Mouse (Mus musculus) retina, adult 2 months (tissue): ENCODE measurements around the gene Tubd1.

Experiments
- DNase-seq: peaks from one replicate; pipeline ENCODE4 v3.0.0-alpha.2; 2012; ENCODE audit warnings: low read depth, low spot score

Gene Tubd1

DNA sequence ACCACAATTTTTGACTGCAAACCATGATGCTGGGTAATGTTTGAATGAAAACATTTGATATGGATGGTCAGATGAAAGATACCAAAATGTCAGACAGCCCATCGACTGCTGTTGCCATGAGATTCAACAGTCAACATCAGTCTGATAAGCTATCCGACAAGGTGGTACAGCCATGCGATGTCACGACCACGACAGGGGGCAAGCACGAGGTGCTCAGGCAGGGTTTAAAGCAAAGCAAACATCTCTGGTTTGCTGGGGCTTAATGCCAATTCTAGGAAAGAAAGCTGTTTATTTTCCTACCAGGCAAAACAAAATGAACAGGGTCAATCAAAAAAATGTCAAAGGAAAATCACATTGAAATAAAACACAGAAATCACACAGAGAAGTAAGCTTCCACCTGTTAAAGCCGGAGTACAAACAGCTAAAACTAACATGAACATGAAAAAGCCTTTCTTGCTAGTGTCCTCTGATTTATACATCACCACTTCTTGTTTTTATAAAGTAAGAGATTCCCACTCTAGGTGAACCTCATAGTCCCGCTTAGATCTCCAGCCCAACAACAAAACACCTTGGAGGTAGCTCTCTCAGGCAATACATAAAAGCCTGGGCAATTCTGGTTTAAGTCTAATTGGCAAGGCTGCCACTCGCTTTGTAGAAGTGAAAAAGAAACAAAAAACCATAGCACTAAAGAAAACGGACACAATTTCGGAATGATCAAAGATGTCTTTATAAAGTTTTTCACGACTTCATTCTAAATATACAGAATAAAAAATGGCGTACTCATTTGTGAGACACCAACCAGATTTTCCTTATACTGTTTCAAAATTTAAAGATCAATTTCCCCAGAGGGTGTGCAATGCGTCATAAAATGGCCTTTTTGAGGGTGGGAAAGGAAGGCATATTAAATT is 39.5 kb downstream of the Tubd1 start:
- no peak for DNase-seq

DNA sequence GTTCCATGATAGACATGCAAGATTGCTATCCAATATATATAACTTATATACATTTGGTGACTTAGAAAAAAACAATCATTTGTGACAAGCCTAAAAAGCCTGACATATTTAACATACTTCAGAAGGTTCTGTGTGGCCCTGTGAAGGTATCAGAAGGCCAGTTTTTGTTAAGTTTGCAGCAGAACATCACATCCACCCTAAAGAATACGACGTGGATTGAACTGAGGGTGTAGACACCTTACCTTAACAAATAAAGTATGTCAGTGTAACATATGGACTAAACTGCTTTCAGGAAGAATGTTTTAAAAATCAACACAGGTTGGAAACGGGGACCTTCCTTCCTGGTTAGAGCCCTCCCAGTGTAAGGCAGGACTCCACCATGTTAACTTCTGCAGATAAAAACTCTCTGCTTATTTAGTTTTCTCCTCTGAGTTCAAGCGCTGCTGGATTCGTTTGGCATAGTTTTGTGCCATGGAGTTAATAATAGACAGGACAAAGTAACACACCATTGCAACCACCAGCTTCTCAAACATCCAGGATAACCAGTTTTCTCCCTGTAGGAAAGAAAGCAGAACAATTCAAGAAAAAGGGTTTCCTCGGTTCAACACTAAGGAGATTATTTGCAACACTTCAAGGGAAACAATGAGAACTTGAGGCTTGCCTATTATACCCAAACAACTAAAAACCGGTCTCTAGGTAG is 40.3 kb downstream of the Tubd1 start:
- no peak for DNase-seq

DNA sequence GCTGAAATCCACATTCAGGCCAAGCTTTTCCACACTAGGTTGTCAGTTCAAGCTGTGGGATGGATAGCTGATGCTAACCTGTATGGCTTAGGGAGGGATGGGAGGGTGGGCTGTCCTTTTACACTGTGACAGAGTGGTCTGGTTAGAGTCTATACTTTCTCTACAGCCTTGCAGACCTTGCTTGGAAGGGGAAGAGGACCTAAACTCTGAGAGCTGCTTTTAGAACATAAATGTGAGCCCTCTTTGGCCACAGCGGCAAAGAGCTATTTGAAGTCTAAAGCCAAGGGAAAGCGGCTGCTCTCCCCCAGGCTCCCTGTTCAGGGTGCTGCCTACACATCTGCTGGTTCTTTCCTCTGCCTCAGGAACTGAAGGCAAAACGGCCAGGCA is 40.8 kb downstream of the Tubd1 start:
- DNase-seq = no peak

DNA sequence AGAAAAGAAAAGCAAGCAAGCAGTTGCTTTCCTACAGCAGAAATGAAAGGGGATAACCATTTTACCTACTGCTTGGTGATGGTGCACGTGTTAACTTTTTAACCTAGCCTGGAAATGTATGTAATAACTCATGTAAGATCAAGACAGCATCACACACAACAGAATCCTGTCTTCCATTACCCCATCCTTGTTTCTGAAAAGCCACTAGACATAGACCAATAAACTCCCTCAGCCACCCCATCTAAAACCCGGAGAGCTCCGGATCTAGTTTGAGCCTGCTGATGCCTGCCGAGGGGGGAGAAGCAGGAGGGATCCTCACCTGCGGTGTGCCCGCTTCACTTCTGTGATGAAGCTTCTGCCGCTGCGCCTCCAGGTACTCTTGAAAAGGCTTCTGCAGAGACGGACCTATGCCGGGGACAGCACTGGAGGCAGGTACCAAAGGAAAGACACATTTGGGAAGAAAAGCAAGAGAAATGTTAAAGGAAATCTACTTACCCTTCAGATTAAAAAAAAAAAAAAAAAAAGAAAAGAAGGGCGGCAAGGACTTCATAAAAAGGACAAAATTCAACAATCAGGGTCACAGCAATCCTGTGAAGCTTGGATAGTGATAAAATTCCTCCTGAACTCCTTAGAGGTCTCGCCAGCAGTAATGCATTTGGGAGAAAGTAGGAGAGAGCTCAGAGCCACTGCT is 41.5 kb downstream of the Tubd1 start:
- DNase-seq = no peak

DNA sequence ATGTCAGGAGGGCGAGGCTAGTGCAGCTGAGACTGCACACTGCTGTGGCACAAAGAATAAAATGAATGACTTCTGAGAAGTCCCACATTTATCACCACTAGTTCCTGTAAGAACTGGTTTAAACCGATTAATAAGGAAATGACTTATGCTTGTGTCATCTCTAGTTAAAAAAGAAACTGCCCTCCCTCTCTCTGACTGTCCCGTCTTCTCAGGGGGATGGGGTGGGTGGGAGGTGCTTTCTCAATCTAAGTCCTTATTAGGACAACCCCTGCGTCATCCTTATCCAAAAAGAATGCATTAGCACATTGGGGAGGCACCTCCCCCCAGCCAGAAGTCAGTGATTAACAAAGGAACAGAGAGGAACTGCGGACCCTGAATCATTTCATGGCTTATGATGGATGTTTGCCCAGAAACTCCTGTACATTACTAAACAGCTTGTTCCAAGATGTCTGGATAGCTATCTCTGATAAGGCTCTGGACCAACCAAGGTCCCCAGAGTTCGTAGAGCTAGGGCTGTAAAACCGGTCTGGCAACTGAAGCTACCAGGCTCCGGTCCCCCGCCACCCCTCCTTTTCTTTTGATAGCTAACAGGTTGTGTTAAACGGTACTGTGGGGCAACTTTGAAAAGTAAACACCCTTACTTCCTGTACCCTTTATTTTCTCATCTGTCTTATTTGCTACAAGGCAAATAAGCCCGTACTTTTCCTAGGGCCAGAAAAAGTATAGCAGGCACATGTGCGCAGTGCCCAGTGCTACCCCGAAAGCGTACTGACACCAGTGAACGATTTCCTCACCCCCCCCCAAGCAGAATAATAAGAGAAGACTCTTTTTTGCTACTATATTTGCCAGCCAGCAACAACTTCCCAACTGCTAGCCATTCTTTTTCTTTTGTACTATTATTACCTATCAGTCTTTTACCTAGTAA is 42.3 kb downstream of the Tubd1 start:
- DNase-seq = no peak

DNA sequence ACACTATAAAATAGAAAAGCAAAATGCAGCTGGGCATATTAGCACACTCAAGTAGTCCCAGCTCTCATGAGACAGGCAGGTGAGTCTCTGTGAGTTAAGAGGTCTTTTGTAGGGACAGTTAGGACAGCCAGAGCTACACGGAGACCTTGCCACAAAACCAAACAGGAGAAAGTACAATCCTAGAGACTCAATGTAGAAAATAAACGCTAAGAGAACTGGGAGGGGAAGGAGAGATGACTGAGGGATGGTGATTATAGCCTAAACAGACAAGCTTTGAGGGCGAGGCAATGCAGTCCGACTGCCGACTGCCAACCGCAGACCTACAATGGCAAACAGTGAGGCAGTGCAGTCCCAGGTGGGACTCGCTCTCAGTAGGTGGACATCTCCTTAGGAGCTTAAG is 43.0 kb downstream of the Tubd1 start:
- DNase-seq = no peak

DNA sequence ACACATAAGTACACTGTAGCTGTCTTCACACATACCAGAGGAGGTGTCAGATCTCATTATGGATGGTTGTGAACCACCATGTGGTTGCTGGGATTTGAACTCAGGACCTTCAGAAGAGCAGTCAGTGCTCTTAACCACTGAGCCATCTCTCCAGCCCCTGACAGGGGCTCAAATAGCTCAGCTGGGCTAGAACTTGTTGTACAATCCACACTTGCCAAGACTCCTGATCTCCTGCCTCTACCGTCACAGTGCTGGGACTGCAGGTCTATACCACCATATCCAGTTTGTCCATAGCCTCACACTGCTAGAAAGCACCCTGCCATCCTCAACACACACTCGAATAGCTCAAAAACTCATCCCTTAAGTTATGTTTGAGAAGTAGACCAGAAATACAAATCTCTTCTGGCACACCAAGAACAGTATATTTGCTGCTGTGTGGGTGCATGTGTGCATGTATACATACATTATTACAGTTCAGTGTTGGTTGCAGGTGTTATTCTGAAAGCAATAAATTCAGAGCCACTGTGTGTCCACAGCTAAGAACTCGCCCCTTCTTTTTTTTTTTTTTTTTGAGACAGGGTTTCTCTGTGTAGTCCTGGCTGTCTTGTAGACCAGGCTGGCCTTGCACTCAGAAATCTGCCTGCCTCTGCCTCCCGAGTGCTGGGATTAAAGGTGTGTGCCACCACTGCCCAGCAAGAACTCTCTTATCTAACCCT is 44.0 kb downstream of the Tubd1 start:
- no peak for DNase-seq

DNA sequence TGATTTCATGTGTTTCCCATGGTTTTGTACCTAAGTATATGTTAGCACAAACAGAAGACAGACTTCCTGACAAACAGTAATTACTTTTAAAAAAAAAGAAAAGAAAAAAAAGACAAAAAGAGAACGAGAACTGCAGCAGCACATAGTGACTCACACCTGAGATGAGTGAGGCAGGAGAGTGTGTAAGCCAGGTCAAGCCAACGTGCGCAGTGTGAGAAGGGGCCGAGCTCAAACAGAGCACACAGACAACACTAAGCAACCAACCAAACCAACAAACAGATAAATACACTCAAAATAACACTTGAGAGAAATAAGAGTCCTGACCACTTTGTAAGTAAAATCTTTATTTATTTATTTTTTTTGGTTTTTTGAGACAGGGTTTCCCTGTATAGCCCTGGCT is 45.3 kb downstream of the Tubd1 start:
- DNase-seq = no peak

DNA sequence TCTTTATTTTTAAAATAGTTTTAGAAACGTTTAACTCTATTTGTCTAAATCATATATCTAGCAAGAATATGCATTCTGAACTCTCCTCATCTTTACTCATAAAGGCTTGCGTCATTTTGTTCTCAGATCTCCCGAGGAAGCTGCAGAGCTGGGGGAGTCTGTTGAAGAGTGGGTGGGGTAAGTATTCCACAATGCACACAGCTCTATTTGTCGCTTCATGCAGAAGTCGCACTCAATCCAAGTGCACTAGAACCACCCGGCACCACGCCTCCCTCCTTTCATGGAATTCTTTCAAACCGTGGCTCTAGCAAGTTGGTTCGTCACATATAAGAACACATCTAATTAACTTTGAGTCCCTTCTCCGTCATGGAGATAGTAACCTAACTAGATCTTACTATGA is 45.8 kb downstream of the Tubd1 start:
- DNase-seq = no peak

DNA sequence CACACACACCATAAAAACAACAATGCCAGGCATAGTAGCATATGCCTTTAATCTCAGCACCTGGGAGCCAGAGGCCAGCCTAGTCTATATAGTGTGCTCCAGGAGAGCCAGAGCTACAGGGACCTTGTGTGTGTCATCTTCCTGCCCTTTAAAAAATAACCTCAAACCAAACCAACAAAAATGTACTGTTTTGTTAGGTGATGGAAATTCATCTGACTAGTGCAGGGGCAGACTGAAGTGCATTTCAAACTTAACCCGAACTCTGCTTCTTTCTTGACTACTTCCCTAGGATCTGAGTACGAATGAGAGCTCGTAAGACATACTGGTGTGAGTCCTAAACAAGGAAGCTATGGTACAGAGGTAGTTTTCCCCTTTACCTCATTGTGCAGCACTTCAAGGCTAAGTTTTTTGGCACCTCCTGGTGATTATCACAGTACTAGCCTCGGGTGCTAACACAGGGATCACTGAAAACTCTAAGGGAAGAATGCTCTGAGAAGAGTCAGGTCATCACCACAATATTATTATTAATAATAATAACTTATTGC is 46.6 kb downstream of the Tubd1 start:
- DNase-seq = no peak

DNA sequence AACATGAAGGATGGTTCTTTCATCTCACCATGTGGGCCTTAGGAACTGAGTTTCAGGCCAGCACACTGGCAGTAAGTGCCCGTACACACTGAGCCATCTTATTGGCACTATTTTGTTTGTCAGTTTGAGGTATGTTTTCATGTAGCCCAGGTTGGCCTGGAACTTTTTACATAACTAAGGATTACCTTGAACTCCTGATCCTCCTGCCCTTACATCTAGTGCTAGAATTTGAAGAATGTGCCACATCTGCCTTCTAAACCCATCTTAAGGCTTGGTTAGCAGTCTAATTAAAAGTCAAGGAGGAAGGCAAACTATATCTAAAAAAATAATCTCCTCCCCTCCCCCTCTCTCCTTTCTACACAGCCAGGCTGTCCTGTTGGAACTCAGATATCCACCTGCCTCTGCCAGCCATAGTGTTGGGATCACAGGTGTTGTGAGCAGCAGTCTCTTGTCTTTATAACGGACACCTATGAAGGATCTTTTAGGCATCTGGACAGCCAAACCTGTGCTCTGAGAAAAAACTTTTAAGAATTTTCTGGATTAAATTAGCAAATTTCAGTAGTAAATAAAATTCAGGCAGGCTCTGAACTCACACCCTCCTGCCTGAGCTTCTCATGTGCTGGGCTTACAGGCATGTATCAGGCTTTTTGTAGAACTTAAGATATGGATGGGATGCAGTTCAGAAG is 47.3 kb downstream of the Tubd1 start:
- DNase-seq = no peak

DNA sequence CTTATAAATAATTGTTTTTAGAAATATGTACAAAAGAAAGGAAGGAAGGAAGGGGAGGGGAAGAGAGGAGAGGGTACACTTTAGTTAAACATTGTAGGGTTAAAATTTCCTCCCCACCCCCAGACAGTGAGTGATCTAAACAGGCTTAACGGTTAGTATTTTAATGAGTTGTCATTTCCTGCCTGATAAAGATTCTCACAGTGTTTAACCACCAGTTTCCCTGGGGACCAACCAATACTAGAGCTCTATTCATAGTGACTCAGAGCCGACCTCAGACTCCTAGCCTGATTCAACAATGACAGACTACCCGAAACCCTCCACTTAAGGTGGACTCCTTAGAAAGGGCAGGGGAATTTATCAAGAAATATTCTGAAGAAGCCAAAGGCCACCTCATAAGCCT is 48.2 kb downstream of the Tubd1 start:
- no peak for DNase-seq

DNA sequence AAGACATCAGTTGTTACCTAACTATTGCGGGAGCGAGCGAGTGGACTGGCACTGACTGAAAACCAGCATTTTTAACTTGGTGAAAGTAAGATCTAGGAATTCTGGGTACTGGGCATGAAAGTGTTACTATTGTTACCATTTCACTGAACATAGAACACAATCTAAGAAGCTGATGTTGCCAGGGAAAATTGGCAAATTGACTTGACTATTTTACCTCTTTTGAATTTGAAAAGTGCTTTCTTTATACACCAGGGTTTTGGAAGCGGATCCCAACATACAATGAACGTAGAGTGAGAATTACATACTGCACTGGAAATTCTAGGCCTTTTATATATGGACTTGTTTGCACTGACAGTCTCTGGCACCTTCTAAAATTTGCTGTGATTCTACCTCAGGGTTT is 48.7 kb downstream of the Tubd1 start:
- no peak for DNase-seq

DNA sequence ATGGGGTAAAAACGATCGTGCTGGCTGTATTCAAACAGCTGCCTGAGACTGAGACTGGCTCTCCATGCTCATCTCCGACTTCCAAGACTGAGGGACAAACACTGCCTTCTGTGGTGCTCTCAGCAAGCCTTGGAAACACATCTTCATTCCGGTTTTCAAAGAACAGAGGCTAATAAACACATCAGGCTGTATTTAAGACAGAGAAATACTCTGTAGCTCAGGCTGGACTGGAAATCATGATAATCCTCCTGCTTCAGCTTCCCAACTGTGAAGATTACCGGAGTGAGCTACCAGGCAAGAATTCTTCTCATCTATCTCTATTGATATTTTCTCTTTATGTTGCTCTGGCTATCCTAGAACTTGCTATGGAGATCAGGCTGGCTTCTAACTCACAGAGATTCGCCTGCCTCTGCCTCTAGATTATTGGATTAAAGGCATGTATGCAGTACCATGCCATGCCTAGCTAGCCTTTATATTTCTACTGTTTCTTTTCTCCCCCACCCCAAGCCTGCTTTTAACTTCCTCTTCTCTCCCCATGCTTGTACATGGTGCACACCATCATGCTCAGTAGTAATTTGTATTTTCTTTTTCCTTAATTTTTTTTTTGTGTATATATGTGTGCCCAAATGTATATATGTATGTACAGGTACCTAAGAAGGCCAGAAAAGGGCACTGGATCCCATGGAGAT is 49.5 kb downstream of the Tubd1 start:
- DNase-seq = no peak

DNA sequence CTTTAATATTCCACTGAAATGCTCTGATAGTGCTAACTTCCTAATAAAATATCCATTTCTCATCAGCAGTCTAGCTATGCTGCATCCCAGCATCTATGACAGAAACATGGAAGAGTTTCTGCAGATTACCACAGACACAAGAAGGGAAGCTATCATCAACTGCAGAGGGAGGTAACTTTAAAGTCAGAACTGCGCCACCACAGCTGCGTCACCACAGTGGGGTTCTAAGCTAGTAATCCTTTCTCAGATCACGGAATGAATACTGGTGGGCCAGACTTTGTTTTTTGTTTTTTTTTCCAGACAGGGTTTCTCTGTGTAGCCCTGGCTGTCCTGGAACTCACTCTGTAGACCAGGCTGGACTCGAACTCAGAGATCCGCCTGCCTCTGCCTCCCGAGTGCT is 50.6 kb downstream of the Tubd1 start:
- DNase-seq = no peak

DNA sequence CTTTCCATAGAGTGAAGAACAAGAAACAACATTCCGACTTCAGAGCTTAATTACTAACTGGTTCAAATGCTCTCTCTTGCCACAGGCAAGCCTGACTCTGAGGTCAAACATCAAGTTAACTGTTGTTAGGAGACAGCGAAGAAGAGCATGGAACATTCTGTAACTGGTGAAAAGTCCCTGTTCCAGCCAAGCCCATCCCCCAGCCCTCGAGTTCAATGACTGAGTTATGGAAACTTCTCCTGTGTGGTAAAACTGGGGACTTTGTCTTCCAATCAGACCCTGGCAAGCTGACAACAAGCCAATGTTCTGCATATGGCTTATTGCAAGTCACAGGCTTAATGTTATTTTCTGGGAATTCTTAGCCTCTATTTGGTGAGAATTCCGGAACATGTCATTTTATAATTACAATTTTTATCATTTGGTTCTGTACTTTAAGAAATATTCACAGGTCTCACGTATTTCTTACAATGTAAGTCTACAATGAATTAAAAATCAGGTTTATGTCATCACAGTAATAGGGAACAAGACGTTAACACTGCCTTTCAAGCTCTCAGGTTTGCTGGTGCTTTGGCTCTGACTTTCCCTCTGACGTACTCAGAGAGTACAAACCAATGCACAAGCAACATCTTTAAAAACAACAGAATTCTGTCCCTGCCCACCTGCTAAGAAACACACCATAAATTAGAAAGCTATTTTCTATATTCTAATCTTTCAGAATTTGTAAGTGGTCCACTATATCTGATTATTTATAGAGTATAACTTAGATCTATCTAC is 51.6 kb downstream of the Tubd1 start:
- DNase-seq = no peak

DNA sequence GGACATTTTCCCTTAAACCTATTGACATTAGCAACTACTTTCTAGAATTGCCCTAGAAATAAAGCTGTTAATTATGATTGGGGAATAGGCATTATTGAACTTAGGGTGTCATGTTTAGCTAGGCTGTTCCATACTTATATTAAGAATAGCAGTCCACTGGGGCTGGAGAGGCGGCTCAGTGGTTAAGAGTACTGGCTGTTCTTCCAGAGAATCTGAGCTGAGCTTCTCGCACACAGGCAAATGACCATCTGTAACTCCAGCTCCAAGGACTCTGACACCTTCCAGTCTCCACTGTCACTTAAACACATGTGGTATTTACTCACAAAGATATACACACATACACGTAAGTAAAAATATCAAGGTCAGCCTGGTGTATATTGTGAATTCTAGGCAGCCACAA is 52.2 kb downstream of the Tubd1 start:
- no peak for DNase-seq

DNA sequence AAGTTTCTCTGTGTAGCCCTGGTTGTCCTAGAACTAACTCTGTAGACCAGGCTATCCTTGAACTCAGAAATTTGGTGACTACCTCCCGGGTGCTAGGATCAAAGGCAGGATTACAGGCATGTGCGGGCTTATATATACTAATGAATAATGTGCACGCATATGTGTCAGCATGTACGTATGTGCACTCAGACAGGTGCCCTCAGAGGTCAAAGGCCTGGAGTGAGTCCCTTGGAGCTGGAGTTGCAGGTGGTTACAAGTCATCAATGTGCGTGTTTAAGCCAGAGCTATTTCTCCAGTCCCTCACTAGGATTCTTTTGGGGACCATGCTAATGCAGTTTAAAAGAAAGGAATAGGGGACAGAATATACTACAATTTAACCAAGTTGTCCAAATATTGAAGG is 53.4 kb downstream of the Tubd1 start:
- DNase-seq = no peak

DNA sequence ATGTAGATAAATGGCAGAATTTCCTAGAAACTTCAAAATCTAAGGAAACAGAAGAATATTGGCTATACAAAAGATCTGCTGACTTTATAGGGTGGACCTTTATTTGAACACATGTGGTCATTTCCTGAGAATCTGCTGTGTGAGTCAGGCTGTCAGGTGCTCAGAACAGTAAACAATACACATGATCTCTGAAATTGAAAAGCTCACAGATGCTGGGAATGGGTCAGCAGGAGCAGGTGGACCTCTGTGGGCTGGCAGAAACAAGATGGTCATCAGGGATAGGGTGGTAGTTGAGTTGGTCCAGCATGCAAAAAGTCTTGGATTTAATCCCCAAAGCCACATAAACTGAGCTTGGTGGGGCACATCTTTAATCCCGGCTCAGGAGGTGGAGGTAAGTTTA is 53.8 kb downstream of the Tubd1 start:
- DNase-seq = no peak
